In genomic region chr15:78810146-78810545, GRCm38 (mm10) we compare ENCODE assay signal across 22 mouse cellular contexts. TPM values are rescaled to one million over a fixed set of nuclear protein-coding genes. Genes with fewer than 3 reads are reported as not detected.
DNase-seq lines count a peak whose midpoint lies in the region; ATAC-seq and TF ChIP-seq lines count a peak whose summit lies in the region.
"Had no signal": no experiment of that assay in that cellular context is flagged by ENCODE, and none has a peak within 500 bp of the region (broad histone marks: within the 10 kb centered on the region; RNA-seq: fewer than 3 reads in every experiment).

No protein-coding gene starts in this region.

- no peak for TF ChIP-seq EP300 in lung, postnatal 0 days (IDR thresholded peaks at IDR 0.05)

- no peaks in the 10 kb centered on the region for H3K36me3 ChIP-seq in lung, postnatal 0 days (ENCODE audit: insufficient read depth, low read length)
- H3K36me3 ChIP-seq: forebrain, embryonic 15.5 days; stomach, embryonic 15.5 days had no signal

- ATAC-seq in lung, postnatal 0 days, result peak; percentile 20
- ATAC-seq in hematopoietic stem cell, adult 5-6 weeks (replicated peaks in 1 of 2; ENCODE audit: insufficient read depth in 1 of 2, low FRiP score in 2 of 2, low TSS enrichment in 1 of 2, low read depth in 1 of 2, poor library complexity in 2 of 2, severe bottlenecking in 2 of 2), result peak; percentile 47 to 68; a peak in 2 of 4 replicates
- ATAC-seq: forebrain, embryonic 15.5 days; Patski had no signal

- no peaks in the 10 kb centered on the region for H3K27me3 ChIP-seq in lung, postnatal 0 days (replicated peaks; ENCODE audit: insufficient read depth, low read length)
- H3K27me3 ChIP-seq: forebrain, embryonic 15.5 days; Patski; stomach, embryonic 15.5 days had no signal

- WGBS in lung, postnatal 0 days, result 37% methylated on average over 9 of the region's 9 CpGs

- H3K9me3 ChIP-seq in lung, postnatal 0 days (ENCODE audit: low read length), result no peaks in the 10 kb centered on the region
- H3K9me3 ChIP-seq: forebrain, embryonic 15.5 days; stomach, embryonic 15.5 days had no signal

- no peak overlapping the region for H3K4me2 ChIP-seq in lung, postnatal 0 days (replicated peaks; ENCODE audit: low read depth, low read length)
- H3K4me2 ChIP-seq: forebrain, embryonic 15.5 days; stomach, embryonic 15.5 days had no signal

- intact Hi-C loops in gastrocnemius, postnatal 14 days (cut with DNase I; ENCODE audit: low total_unique reads), result no loop called here

- H3K4me3 ChIP-seq in lung, postnatal 0 days (ENCODE audit: low read depth, low read length), result no peak overlapping the region
- H3K4me3 ChIP-seq: forebrain, embryonic 15.5 days; stomach, embryonic 15.5 days had no signal

- H3K9ac ChIP-seq in lung, postnatal 0 days (replicated peaks; ENCODE audit: low read depth), result no peak overlapping the region
- H3K9ac ChIP-seq: forebrain, embryonic 15.5 days; stomach, embryonic 15.5 days had no signal

- H3K4me1 ChIP-seq in lung, postnatal 0 days (ENCODE audit: insufficient read depth, low read depth, low read length), result no peaks in the 10 kb centered on the region
- H3K4me1 ChIP-seq: forebrain, embryonic 15.5 days had no signal

- TF ChIP-seq CTCF in lung, postnatal 0 days (IDR thresholded peaks at IDR 0.05), result no peak

- H3K27ac ChIP-seq in lung, postnatal 0 days (ENCODE audit: low read length), result no peak overlapping the region
- H3K27ac ChIP-seq: forebrain, embryonic 15.5 days; stomach, embryonic 15.5 days had no signal

- peak; percentile 19 for DNase-seq in adrenal gland, postnatal 14 days
- DNase-seq in adrenal gland, postnatal 4 days (ENCODE audit: low spot score in 2 of 2), result no peak
- DNase-seq in lung, postnatal 0 days (ENCODE audit: low spot score), result no peak
- no peak for DNase-seq in lung, postnatal 4 days
- DNase-seq in thymus, postnatal 25 days, result peak; percentile 50
- DNase-seq in layer of hippocampus, adult 8-10 months (ENCODE audit: low spot score in 2 of 2), result no peak
- no peak for DNase-seq in gastrocnemius, postnatal 14 days
- DNase-seq: cerebellum, adult 18-20 months; heart, postnatal 10 days; kidney, adult 8-10 months; layer of hippocampus, postnatal 36 days; right cerebral cortex, adult 18-20 months; spleen, adult 18-20 months had no signal

RNA-seq across cellular contexts. Expression of gene Card10, which starts 7.3 kb away (rescaled TPM):
- total RNA-seq in adrenal gland, postnatal 14 days (2021), result 10.6 and 12.7 TPM in 2 replicates
- 10 to 100 TPM; 11.8 to 14.5 TPM for total RNA-seq in adrenal gland, postnatal 4 days (2021)
- polyA plus RNA-seq in lung, postnatal 0 days (2015; fragmentation: Nextera tagmentation; extraction: Ambion mirVana), result 7.5 and 8.3 TPM in 2 replicates
- 0.13 TPM in 1 of 2 replicates, not detected in the other for total RNA-seq in hematopoietic stem cell, adult 5-6 weeks (2017)
- total RNA-seq in layer of hippocampus, adult 8-10 months (2022), result 1 to 10 TPM; 6.6 to 8.2 (median 6.9) TPM
- total RNA-seq in gastrocnemius, postnatal 14 days (2021), result 1 to 10 TPM; 9.6 to 9.7 TPM
- total RNA-seq: megakaryocyte-erythroid progenitor cell, adult 5-6 weeks had no signal

RNA-seq across cellular contexts. Expression of gene Cdc42ep1, which starts 32.3 kb away (rescaled TPM):
- total RNA-seq in adrenal gland, postnatal 14 days (2021), result 44.5 and 45.1 TPM in 2 replicates
- 10 to 100 TPM; 56.7 to 59.1 TPM for total RNA-seq in adrenal gland, postnatal 4 days (2021)
- polyA plus RNA-seq in lung, postnatal 0 days (2015; fragmentation: Nextera tagmentation; extraction: Ambion mirVana), result 107 and 109 TPM in 2 replicates
- not detected in 2 replicates for total RNA-seq in hematopoietic stem cell, adult 5-6 weeks (2017)
- total RNA-seq in layer of hippocampus, adult 8-10 months (2022), result 10 to 100 TPM; 14.5 to 18.7 (median 16.2) TPM
- 10 to 100 TPM; 22.7 to 23.6 TPM for total RNA-seq in gastrocnemius, postnatal 14 days (2021)
- total RNA-seq: CH12.LX; megakaryocyte-erythroid progenitor cell, adult 5-6 weeks had no signal

RNA-seq across cellular contexts. Expression of gene Mfng, which starts 36.9 kb away (rescaled TPM):
- 13.1 and 19.8 TPM in 2 replicates for total RNA-seq in adrenal gland, postnatal 14 days (2021)
- total RNA-seq in adrenal gland, postnatal 4 days (2021), result 10 to 100 TPM; 18.3 to 20.0 TPM
- 47.8 and 52.9 TPM in 2 replicates for polyA plus RNA-seq in lung, postnatal 0 days (2015; fragmentation: Nextera tagmentation; extraction: Ambion mirVana)
- 45.7 and 53.7 TPM in 2 replicates for total RNA-seq in hematopoietic stem cell, adult 5-6 weeks (2017)
- 10 to 100 TPM in 1 of 4 experiments, 1 to 10 TPM in 3; 6.5 to 11.2 (median 8.1) TPM for total RNA-seq in layer of hippocampus, adult 8-10 months (2022)
- 1 to 10 TPM; 5.6 to 7.1 TPM for total RNA-seq in gastrocnemius, postnatal 14 days (2021)
- polyA plus RNA-seq: Patski had no signal

RNA-seq across cellular contexts. Expression of gene Lgals2, which starts 45.2 kb away (rescaled TPM):
- total RNA-seq in adrenal gland, postnatal 14 days (2021), result 0.85 TPM in 1 of 2 replicates, not detected in the other
- 1 to 10 TPM; 2.6 to 2.9 TPM for total RNA-seq in adrenal gland, postnatal 4 days (2021)
- 1.6 and 2.4 TPM in 2 replicates for polyA plus RNA-seq in lung, postnatal 0 days (2015; fragmentation: Nextera tagmentation; extraction: Ambion mirVana)
- not detected in 2 replicates for total RNA-seq in hematopoietic stem cell, adult 5-6 weeks (2017)
- not detected for total RNA-seq in layer of hippocampus, adult 8-10 months (2022)
- total RNA-seq in gastrocnemius, postnatal 14 days (2021), result not detected
- total RNA-seq: CH12.LX; gastrocnemius, adult 18-20 months; layer of hippocampus, postnatal 36 days; megakaryocyte-erythroid progenitor cell, adult 5-6 weeks; midbrain, postnatal 0 days had no signal
- polyA plus RNA-seq: forebrain, embryonic 15.5 days; limb, embryonic 11.5 days; midbrain, postnatal 0 days had no signal

Comparison
In these comparisons a context has a peak if more than half of its experiments do, and no peak if none do; other contexts are left out.
1. DNase-seq: peak in adrenal gland, postnatal 14 days (single experiment) and thymus, postnatal 25 days (single experiment); none in adrenal gland, postnatal 4 days (0 of 2), lung, postnatal 0 days (single experiment), lung, postnatal 4 days (0 of 2), layer of hippocampus, adult 8-10 months (0 of 2) and gastrocnemius, postnatal 14 days (single experiment).
2. RNA of gene Cdc42ep1, which starts 32.3 kb away (total RNA-seq): 56.7 to 59.1 TPM in adrenal gland, postnatal 4 days, 44.5 to 45.1 TPM in adrenal gland, postnatal 14 days, 22.7 to 23.6 TPM in gastrocnemius, postnatal 14 days and 14.5 to 18.7 TPM in layer of hippocampus, adult 8-10 months; not detected in hematopoietic stem cell, adult 5-6 weeks; every median in the first group is over 10 times any median in the second.